Mouse (Mus musculus): ENCODE data around the gene Elof1.

- no peak for TF ChIP-seq TAL1 (IDR thresholded peaks at IDR 0.05; ENCODE audit: low read length)
- no peak for TF ChIP-seq GATA1 (IDR thresholded peaks at IDR 0.05; ENCODE audit: low read length)
Measured at GRCm38 (mm10) chr9:22069881-22070553, 47.0 kb downstream of the Elof1 start.

Measured in erythroblast, embryonic 14.5 days (primary cell).